Mouse (Mus musculus): ENCODE results near the gene Spta1.

Gene Spta1

DNA sequence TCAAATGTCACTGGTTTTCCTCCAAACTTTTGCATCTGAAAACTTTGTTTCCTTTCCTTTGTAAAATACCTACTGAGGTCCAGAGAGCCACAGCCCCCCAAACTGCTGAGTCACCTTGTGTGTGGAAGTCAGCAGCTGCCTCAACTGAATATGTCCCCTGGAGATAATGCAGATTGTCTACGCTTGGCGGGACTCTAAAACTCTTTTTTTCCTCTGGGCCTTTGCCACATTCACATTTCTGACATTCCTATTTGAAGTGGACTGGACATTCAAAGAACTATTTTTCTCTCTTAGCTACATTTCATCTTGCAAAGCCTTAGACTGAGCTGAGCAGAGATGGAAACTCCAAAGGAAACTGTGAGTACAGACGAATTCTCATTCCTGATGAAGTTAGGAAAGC lies at the start of gene Spta1:
TSS of gene Spta1 (plus strand) at position 172 of the 400 bp plus-strand sequence.
- no peak for DNase-seq (ENCODE audit: low read depth, low spot score)

DNA sequence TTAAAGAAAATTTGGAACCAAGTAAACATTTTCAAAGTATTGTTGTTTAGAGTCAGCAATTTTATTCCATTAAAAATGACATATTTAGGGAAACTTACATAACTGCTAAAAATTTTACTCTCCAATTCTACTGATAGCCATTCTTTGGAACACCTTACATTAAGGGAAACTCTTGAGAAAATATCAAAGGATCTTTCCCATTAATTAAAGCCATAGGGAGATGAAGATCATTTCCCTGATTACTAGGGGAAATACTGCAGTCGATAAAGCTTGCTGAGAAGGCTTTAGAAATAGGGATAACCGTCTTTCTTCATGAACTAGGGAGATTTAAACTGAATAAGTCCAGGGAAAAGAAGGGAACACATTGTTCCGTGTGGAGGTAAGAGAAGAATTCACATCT lies 41.4 kb upstream of the Spta1 start, which contains the start of gene Olfr424:
TSS of gene Olfr424 (plus strand) at position 301 of the 400 bp plus-strand sequence.
- no peak for DNase-seq (ENCODE audit: low read depth, low spot score)

DNA sequence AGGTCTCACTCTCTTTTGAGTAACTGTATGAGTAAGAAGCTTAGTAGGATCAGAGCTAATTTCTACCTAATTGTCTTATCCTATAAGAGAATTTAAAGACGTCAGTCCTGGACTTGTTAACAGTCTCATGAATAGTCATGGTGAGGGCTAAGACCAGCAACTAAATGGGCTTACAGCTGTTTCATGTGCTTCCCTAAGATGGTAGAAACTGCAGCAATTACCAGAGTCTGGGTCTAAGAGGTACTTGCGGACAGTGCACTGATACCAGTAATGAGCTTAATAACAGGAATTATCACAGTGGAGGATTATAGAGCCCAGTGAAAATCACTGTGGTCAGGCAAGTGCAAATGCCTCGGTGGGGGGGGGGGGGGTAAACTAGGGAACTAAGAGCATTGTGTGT lies 40.6 kb upstream of the Spta1 start:
- no peak for DNase-seq (ENCODE audit: low read depth, low spot score)

DNA sequence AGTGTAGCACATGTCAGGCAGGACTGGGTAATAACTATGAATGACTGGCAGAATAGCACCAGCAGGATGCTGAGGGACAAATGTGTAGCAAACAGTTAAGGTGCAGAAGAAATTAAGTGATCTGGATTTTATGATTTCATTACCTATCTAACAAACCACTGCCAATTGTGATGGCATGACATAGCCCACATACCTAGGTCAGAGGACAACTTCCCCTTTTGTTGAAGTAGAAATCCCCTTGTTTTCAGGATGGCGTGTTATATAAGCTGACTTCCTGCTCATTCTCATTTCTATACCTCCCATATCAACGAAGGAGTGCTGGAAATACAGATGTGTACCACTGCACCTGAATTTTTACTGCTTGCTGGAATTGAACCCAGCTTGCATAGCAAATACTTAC lies 31.2 kb upstream of the Spta1 start:
- DNase-seq (ENCODE audit: low read depth, low spot score) = no peak

DNA sequence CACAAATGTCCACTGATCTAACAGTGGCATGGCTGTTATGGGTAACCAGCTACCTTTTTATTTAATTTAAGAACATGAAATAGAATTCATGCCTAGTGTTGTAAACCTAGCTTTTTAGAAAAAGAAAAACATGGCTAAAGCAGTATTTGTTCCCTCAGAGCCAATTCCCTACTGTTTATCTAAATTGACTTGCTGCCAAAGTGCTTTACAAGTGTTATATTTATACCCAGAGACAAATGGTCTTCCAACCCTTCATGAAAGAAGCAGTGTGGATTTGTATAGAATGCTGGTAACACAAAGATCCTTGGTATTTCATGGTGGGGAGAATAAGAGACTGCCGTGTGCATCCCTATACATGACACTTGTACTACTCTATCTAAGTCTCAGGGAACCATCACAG lies 25.9 kb upstream of the Spta1 start:
- DNase-seq (ENCODE audit: low read depth, low spot score) = peak; percentile 4

DNA sequence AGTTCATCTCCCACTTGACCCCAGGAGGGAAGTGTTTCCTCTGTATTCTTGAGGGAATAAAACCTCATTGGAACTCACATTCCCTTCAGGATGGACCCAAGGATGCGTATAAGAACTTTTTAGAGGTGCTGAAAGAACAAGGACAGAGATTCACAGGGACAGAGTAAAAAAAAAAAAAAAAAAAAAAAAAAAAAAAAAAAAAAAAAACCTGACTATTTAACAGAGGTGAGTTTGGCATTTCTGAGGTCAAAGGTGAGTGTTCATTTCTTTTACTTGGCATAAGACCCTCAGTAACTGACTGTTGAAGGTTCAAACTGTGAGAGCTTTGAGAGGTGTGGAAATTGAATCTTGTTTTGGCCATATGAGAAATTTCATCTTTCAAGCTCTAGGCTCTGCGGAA lies 23.3 kb upstream of the Spta1 start:
- DNase-seq (ENCODE audit: low read depth, low spot score) = no peak

DNA sequence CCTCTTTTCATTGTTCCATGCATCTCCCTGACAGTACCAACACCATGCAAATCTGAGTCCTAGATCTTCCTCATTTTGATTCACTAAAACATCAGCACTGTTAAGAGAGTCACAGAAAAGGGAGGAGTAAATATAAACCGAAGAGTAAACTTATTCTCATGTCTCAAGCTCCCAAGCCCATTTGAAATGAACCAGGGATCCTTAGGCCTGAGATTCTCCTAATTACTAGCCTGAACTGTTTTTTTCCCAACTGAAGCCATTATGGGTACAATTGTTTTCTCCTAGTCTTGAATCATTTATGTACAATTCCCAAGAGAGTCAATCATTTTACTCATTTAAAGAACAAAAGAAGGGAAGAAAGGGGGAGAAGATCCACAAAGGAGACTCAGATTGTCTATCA lies 17.2 kb upstream of the Spta1 start, which contains the start of gene Olfr420:
TSS of gene Olfr420 (plus strand) at position 301 of the 400 bp plus-strand sequence.
- DNase-seq (ENCODE audit: low read depth, low spot score) = no peak

DNA sequence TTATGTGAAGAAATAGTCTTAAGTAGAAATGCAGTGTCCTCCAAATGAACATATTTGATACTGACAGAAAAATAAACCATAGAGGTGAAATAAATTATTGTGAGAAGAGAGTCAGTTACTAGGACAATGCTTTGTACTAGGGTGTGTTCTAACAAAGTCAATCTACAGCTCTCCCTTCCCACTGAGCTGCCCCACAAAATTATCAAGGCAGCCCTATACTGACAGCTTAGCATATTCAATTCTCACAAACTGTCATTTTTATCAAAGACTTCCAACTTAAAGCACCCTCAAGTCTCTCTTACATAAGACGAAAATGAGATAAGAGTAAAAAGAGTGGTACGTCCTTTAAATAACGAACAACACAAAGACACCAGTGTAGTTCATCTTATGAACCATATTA lies 15.0 kb upstream of the Spta1 start:
- DNase-seq (ENCODE audit: low read depth, low spot score) = no peak

DNA sequence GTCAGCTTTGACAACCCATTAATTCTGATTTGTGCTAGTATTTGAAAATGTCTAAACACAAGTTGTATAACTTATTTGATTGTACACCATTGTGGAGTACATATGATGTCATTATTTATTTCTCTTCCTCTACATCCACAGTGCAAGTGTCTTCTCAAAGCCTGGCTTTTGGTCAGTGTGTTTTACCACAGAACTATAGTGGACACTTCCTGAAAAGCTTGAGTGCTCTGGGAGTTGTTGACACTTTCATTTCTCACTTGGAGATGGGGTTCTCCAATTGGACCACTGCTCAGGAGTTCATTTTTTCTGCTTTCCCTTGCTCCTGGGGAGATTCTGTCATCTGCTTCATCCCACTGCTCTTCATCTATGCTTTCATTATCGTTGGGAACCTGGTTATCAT lies 14.1 kb upstream of the Spta1 start:
- DNase-seq (ENCODE audit: low read depth, low spot score) = no peak

DNA sequence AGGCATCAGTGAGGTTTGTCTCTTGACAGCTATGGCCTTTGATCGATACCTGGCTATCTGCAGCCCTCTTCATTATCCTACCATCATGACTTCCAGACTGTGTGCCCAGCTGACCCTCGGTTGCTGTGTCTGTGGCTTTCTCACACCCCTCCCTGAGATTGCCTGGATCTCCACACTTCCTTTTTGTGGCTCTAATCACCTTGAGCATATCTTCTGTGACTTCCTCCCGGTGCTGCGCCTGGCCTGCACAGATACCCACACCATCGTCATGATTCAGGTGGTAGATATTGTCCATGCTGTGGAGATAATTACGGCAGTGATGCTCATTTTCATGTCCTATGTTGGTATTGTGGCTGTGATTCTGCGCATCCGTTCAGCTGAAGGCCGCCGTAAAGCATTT lies 13.5 kb upstream of the Spta1 start:
- no peak for DNase-seq (ENCODE audit: low read depth, low spot score)

DNA sequence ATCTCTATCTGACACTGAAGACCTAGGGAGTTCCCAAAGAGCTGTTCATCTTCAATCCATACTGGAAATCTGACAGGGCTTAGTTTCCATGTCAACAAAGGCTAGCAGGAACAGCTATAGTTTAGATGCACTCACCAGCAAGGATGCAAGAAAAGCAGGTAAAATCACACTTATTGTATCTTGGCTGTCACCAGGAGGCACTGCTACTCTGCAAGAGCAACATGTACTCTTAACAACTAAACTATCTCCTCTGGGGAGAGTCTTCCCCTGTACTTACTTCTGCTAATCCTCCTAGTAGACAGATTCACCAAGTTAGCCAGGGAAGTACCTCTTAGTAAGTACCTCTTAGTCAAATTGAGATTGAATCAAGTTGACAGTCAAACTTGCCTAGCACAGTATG lies 3.6 kb upstream of the Spta1 start:
- DNase-seq (ENCODE audit: low read depth, low spot score) = no peak

DNA sequence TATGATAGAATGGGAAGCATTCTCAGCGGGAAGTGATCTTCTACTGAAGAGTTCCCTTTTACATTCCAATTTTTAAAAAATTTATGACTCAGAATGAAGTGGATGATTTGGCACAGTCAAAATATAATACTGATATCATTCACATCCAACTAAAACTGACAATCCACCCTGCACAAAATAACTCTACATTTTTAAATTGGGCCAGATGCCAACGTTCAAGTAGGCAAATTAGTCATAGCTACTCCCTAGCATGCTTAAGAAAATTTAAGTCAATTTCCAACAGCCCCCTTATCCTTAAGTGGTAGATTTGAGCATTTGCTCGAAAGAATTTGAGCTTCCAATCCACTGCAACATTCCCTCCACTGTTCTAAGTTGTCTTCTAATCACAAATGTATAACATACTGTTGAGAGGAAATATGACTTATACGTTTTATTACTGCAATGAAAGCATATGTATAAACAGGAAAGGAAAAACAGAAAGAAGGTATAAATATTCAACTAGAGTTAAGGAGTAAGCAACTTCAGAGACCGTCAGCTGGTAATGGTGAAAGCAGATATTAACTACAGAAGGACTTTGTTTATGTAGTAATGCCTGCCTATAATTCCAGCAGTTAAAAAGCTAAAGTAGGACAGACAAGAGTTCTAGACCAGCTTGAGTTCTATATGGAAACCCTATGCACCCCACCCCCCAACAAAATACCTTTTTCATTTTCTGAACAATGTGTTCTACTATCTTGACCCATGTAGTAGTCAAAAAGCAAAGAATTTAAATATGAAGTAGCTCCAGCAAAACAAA lies 1.7 kb upstream of the Spta1 start:
- DNase-seq (ENCODE audit: low read depth, low spot score) = peak; percentile 21

DNA sequence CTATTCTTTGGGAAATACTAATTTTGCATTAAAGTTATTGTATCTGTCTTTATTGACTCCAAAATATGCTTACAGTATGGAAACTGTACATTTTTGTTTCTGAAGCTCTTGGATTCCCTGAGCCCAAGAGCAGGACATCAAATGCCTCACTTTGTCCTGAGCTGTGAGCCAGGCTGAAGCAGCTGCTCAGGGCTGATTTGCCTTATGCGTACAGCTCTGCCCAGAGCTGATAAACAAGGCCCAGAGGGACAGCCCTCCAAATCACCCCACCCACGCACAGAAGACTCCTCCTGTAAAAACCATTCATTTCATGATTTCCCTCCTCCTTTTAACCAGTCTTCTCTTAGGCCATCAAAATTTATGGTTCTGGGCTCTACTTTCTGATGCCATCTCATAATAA lies 1.0 kb upstream of the Spta1 start:
- DNase-seq (ENCODE audit: low read depth, low spot score) = no peak

DNA sequence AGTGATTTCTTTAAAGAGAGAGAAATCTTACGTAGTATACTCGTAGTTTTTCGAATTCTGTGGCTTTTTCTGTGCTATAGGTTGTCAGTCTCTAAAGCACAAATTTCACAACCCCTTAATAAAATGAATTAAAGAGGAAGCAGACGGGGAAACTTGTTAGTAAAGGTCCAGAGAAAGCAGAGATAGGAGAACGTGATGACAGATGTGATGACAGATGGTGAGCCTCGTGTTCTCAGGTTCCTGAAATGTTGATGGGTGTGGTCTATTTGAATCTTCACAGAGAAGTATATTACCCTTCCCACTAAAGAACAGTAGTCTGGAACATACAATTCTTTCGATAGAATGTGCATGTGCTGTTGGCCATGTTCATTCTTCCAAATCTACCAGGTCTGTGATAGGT lies 32.1 kb downstream of the Spta1 start:
- no peak for DNase-seq (ENCODE audit: low read depth, low spot score)

DNA sequence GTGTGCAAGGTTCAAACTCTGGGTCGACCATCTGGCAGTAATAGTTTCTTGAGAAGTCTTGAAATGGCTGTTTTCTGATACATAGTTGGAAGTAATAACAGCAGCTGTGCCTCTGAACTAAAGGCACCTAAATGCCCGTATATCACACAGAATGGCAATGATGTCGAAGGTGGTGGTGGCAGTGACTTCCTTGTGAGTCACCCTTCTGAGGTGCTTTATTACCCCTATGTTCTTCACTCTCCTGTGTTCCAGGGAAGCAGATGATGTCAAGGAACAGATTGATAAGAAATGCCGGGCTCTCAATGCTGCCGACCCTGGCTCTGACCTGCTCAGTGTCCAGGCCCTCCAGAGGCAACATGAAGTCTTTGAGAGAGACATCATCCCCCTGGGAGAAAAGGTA lies 39.7 kb downstream of the Spta1 start:
- no peak for DNase-seq (ENCODE audit: low read depth, low spot score)

DNA sequence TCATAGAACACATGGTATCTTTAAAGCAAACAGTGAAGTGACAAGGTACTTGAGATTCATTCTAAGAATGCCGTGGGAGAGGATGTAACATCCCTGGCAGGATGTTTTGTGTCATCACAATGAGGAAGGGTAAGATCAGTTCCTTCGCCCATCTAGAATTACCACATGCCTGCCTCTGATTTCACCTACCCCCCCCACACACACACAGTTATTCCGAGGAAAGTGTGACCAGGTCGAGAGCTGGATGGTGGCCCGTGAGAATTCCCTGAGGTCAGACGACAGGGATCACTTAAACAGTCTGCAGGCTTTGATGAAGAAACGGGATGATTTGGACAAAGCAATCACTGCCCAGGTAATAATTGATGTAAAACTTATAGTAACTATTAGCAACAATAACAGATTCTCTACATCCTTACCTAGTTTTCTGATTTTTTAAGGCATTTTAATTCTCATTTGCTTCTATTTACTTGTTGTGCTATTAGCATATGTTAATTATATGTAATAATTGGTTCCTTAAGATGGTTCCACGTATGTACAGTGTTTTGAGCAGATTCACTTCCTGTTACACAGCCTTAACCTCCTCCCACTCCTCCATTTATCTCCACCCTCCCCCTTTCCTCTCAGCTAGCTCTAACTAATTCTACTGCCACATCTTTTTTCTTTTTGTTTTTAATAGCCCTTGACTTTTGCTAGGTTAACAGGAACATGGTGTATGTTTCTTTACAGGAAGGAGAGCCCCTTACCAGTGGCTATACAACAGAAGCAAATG lies 42.9 kb downstream of the Spta1 start:
- no peak for DNase-seq (ENCODE audit: low read depth, low spot score)

DNA sequence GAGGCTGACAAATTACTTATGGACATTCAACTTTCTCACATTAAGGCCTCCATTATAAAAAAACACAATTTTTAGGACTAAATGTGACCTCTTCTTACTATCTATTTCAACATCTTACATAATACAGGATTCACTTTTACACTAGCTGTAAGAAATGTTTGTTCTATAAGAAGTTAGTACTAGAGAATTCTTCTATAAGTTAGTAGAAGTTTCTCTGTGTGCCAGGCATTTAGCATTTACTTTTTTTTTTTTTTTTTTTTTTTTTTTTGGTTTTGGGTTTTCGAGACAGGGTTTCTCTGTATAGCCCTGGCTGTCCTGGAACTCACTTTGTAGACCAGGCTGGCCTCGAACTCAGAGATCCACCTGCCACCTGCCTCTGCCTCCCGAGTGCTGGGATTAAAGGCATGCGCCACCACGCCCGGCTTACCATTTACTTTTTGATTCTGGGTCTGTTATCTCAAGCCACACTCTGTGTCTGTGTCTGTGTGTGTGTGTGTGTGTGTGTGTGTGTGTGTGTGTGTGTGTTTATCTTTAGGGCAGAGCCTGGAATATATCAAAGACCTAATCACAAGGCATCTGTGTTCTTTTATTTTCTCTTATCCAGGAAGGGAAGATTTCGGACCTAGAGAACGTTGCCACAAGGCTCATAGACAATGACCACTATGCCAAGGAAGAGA lies 44.1 kb downstream of the Spta1 start:
- no peak for DNase-seq (ENCODE audit: low read depth, low spot score)

DNA sequence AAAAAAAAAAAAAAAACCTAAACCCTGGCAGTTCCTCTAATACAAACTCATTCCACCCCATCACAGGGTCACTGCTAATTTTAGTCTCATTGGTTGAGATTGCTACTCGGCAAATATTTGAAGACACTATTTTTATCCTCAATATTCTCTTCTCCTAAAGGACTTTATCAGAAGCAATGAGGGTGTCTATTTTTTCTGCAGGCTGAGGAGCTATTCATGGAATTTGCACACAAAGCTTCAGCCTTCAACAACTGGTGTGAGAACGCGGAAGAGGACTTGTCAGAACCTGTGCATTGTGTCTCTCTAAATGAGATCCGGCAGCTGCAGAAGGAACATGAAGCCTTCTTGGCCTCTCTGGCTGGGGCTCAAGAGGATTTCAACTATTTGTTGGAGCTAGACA lies 67.3 kb downstream of the Spta1 start:
- DNase-seq (ENCODE audit: low read depth, low spot score) = no peak

DNA sequence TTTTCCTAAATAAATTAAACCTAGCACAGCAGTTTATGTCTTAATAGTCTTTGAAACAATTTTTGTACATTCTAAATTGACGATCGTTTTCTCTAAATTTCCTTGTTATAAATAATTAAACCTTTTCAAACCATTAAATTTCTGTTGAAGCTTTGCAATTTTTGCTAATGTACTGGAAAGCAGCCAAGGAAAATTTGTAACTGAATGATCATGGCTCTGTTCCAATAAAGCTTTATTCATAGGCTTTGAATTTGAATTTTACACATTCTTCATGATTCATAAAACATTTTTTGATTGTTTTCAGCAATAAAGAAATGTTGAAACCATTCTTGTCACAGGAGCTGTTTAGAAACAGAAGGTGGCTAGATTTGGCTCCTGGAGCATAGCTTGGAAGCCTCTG lies 72.0 kb downstream of the Spta1 start:
- no peak for DNase-seq (ENCODE audit: low read depth, low spot score)

DNA sequence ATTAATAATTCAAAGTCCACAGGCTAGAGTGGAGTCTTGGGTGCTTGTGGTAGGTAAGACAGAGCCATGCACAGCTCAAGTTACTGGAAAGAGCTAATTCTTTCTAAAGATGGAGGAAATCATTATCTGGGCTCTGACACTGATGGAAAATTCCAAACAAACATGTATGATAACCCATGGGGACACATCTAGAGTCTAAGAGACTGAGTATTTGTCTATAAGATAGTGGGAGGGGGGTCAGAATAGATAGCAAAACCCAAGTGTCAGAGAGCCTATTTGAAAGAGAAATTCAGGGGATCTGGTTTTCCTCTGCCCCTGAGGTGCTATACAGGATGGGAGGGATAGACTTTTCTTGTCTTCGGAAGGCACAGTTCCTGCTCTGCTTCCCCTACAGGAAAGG lies 73.5 kb downstream of the Spta1 start:
- DNase-seq (ENCODE audit: low read depth, low spot score) = no peak

DNA sequence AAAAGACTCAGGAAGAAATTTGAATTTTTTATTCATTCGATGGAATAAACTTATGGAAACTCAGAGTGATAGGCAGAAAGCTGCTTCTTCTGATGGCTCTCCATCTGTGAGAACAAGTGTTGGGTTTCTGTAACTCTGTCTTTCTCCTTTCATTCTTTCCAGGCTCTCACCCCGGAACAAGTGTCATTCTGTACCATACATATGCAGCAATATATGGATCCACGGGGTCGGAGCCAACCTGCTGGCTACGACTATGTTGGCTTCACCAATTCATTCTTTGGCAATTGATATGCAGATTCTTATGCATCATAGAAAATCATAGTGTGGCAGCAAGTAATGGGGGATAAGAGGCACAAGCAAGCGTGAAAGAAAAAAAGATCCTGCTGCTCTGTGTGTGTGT lies 74.6 kb downstream of the Spta1 start:
- DNase-seq (ENCODE audit: low read depth, low spot score) = no peak

DNA sequence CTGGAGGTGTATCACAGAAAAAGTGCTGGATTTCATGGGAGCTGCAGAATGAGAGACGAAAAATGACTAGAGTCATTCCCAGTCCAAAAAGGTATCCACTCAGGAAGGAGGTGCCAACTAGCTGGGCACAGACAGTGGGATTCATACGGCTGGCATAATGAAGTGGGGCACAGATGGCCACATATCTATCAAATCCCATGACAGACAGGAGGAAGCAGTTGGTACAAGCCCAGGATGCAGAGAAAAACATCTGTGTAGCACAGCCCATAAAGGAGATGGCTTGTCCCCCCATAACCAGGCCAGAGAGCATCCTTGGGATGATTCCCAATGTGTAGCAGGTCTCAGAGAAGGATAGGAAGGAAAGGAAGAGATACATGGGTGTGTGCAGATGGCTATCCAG lies 77.8 kb downstream of the Spta1 start:
- no peak for DNase-seq (ENCODE audit: low read depth, low spot score)

DNA sequence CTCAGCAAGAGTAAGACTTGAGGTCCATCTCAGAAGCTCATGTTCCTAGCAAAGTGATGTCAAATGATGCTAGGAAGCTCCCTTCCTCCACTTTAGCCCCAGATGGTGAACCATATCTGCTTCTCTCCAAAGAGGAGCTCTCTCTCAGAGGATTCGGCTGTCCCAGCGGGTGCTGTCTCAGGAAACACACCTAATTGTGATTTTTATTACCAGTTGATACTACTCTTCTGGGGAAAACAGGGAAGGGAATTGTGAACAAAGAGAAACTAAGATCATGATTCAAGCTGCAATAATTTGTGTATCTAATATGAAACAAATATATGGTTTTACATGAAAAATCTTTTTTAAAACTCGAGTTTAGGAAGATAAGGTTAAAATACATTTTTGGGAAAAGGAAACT lies 79.4 kb downstream of the Spta1 start, which contains the start of gene Olfr419:
TSS of gene Olfr419 (minus strand) at position 101 of the 400 bp plus-strand sequence.
- no peak for DNase-seq (ENCODE audit: low read depth, low spot score)
